In genomic region chr13:117079316-117079715, GRCm38 (mm10) we compare ENCODE assay signal across 29 mouse cellular contexts. TPM values are rescaled to one million over a fixed set of nuclear protein-coding genes. Genes with fewer than 3 reads are reported as not detected.
DNase-seq lines count a peak whose midpoint lies in the region; ATAC-seq lines count a peak whose summit lies in the region.
"Had no signal": no experiment of that assay in that cellular context is flagged by ENCODE, and none has a peak within 500 bp of the region (broad histone marks: within the 10 kb centered on the region; RNA-seq: fewer than 3 reads in every experiment).

No protein-coding gene starts in this region.

- H3K4me3 ChIP-seq in midbrain, embryonic 13.5 days (replicated peaks), result no peak overlapping the region
- H3K4me3 ChIP-seq: embryonic facial prominence, embryonic 12.5 days; embryonic facial prominence, embryonic 15.5 days; gastrocnemius, adult 2 months; heart, embryonic 12.5 days; heart, embryonic 15.5 days had no signal

- no peaks in the 10 kb centered on the region for H3K4me1 ChIP-seq in midbrain, embryonic 13.5 days (replicated peaks)
- H3K4me1 ChIP-seq: embryonic facial prominence, embryonic 12.5 days; embryonic facial prominence, embryonic 15.5 days; heart, embryonic 12.5 days; heart, embryonic 15.5 days had no signal

- H3K9me3 ChIP-seq in midbrain, embryonic 13.5 days, result no peaks in the 10 kb centered on the region
- H3K9me3 ChIP-seq: embryonic facial prominence, embryonic 12.5 days; embryonic facial prominence, embryonic 15.5 days; heart, embryonic 12.5 days; heart, embryonic 15.5 days had no signal

- ATAC-seq in megakaryocyte, adult 5-6 weeks (ENCODE audit: poor library complexity, severe bottlenecking), result peak; percentile 59; the same call in 1 of the 2 replicates
- ATAC-seq in midbrain, embryonic 13.5 days, result no peak
- ATAC-seq: CD4-positive, CD25-positive, alpha-beta regulatory T cell, adult 4 months; forebrain, embryonic 14.5 days; forebrain, postnatal 0 days; hindbrain, postnatal 0 days; inflammation-experienced regulatory T-cells, adult 6 months; intestine, embryonic 16.5 days had no signal

- DNase-seq in cerebellum, postnatal 10 days, result peak; percentile 24 to 26
- no peak for DNase-seq in cerebellum, adult 11 months
- peak; percentile 9 for DNase-seq in NIH3T3 (ENCODE audit: low read depth)
- DNase-seq in frontal cortex, postnatal 14 days (ENCODE audit: low spot score in 2 of 2), result no peak
- no peak for DNase-seq in left cerebral cortex, adult 9 months (ENCODE audit: low spot score in 2 of 2)
- DNase-seq: adrenal gland, adult 2 months; adrenal gland, postnatal 14 days; cerebellum, adult 18-20 months; cerebellum, adult 9-10 months; cerebellum, postnatal 25 days; forebrain, postnatal 0 days; gastrocnemius, adult 2 months; gastrocnemius, postnatal 14 days; heart, adult 18-20 months; heart, postnatal 10 days; heart, postnatal 36 days had no signal

- H3K36me3 ChIP-seq in midbrain, embryonic 13.5 days, result no peaks in the 10 kb centered on the region
- H3K36me3 ChIP-seq: embryonic facial prominence, embryonic 12.5 days; embryonic facial prominence, embryonic 15.5 days; heart, embryonic 12.5 days; heart, embryonic 15.5 days had no signal

- H3K27ac ChIP-seq in midbrain, embryonic 13.5 days, result no peak overlapping the region
- H3K27ac ChIP-seq: embryonic facial prominence, embryonic 12.5 days; embryonic facial prominence, embryonic 15.5 days; gastrocnemius, adult 2 months; heart, embryonic 15.5 days; hindbrain, embryonic 14.5 days; hindbrain, postnatal 0 days had no signal

- WGBS in midbrain, embryonic 13.5 days, result 91% methylated on average over 1 of the region's 1 CpGs

- H3K4me2 ChIP-seq in midbrain, embryonic 13.5 days (replicated peaks), result no peak overlapping the region
- H3K4me2 ChIP-seq: embryonic facial prominence, embryonic 12.5 days; embryonic facial prominence, embryonic 15.5 days; heart, embryonic 12.5 days; heart, embryonic 15.5 days; hindbrain, embryonic 14.5 days had no signal

- no peak overlapping the region for H3K9ac ChIP-seq in midbrain, embryonic 13.5 days (replicated peaks)
- H3K9ac ChIP-seq: embryonic facial prominence, embryonic 12.5 days; embryonic facial prominence, embryonic 15.5 days; forebrain, postnatal 0 days; heart, embryonic 12.5 days; heart, embryonic 15.5 days; hindbrain, embryonic 14.5 days had no signal

- no peaks in the 10 kb centered on the region for H3K27me3 ChIP-seq in midbrain, embryonic 13.5 days
- H3K27me3 ChIP-seq: embryonic facial prominence, embryonic 12.5 days; embryonic facial prominence, embryonic 15.5 days; heart, embryonic 12.5 days; heart, embryonic 15.5 days had no signal

RNA-seq across cellular contexts. Expression of gene Parp8, which starts 54.0 kb away (rescaled TPM):
- total RNA-seq in megakaryocyte, adult 5-6 weeks (2015), result 92.0 and 102 TPM in 2 replicates
- total RNA-seq in megakaryocyte, adult 5-6 weeks (2017), result 62.3 and 71.4 TPM in 2 replicates
- polyA plus RNA-seq in midbrain, embryonic 13.5 days (2015; fragmentation: Nextera tagmentation; extraction: Ambion mirVana), result 21.2 and 22.0 TPM in 2 replicates
- total RNA-seq: MEL had no signal

Comparison
In these comparisons a context has a peak if more than half of its experiments do, and no peak if none do; other contexts are left out.
1. DNase-seq: peak in cerebellum, postnatal 10 days (2 of 2) and NIH3T3 (single experiment); none in cerebellum, adult 11 months (single experiment), frontal cortex, postnatal 14 days (0 of 2) and left cerebral cortex, adult 9 months (0 of 2).